In genomic region chr17:80323658-80324057, GRCm38 (mm10) we compare ENCODE assay signal across 15 mouse cellular contexts. TPM values are rescaled to one million over a fixed set of nuclear protein-coding genes. Genes with fewer than 3 reads are reported as not detected.
DNase-seq lines count a peak whose midpoint lies in the region; ATAC-seq lines count a peak whose summit lies in the region.
"Had no signal": no experiment of that assay in that cellular context is flagged by ENCODE, and none has a peak within 500 bp of the region (broad histone marks: within the 10 kb centered on the region; RNA-seq: fewer than 3 reads in every experiment).

No protein-coding gene starts in this region.

- peak; percentile 36 for DNase-seq in adrenal gland, postnatal 14 days
- no peak for DNase-seq in adrenal gland, adult 18-20 months (ENCODE audit: low spot score in 2 of 2)
- peak; percentile 61 for DNase-seq in thymus, postnatal 0 days (ENCODE audit: low spot score)
- DNase-seq in thymus, adult 18-20 months, result no peak
- no peak for DNase-seq in right cerebral cortex, postnatal 25 days
- no peak for DNase-seq in gastrocnemius, adult 8-10 months (ENCODE audit: low spot score in 2 of 2)
- DNase-seq in kidney, adult 8-10 months, result no peak
- DNase-seq: cerebellum, adult 11 months; lung, embryonic 14.5 days had no signal

- ATAC-seq in megakaryocyte progenitor cell, adult 5-6 weeks (replicated peaks; ENCODE audit: poor library complexity), result peak; percentile 82
- ATAC-seq: intestine, embryonic 15.5 days had no signal

RNA-seq across cellular contexts. Expression of gene Arhgef33, which starts 16.5 kb away (rescaled TPM):
- total RNA-seq in adrenal gland, postnatal 14 days (2021), result 1.1 and 2.0 TPM in 2 replicates
- total RNA-seq in adrenal gland, adult 18-20 months (2021), result 1 to 10 TPM in 1 of 2 experiments, under 1 TPM in 1; 0.38 to 1.1 TPM
- polyA plus RNA-seq in thymus, postnatal 0 days (2015; fragmentation: Nextera tagmentation; extraction: Ambion mirVana), result 1.4 and 1.5 TPM in 2 replicates
- 0.35 TPM in 1 of 2 replicates, not detected in the other for total RNA-seq in megakaryocyte progenitor cell, adult 5-6 weeks (2015)
- total RNA-seq in megakaryocyte progenitor cell, adult 5-6 weeks (2017), result 1.7 TPM in 1 of 2 replicates, not detected in the other
- not detected for total RNA-seq in gastrocnemius, adult 8-10 months (2022)

RNA-seq across cellular contexts. Expression of gene Dhx57, which starts 33.4 kb away (rescaled TPM):
- 12.9 and 16.9 TPM in 2 replicates for total RNA-seq in adrenal gland, postnatal 14 days (2021)
- 10 to 100 TPM in 1 of 2 experiments, 1 to 10 TPM in 1; 9.3 to 11.0 TPM for total RNA-seq in adrenal gland, adult 18-20 months (2021)
- 8.5 and 9.5 TPM in 2 replicates for polyA plus RNA-seq in thymus, postnatal 0 days (2015; fragmentation: Nextera tagmentation; extraction: Ambion mirVana)
- total RNA-seq in megakaryocyte progenitor cell, adult 5-6 weeks (2015), result 9.2 and 11.3 TPM in 2 replicates
- total RNA-seq in megakaryocyte progenitor cell, adult 5-6 weeks (2017), result 10.2 and 15.3 TPM in 2 replicates
- 10 to 100 TPM in 1 of 4 experiments, 1 to 10 TPM in 3; 6.8 to 10.0 (median 7.6) TPM for total RNA-seq in gastrocnemius, adult 8-10 months (2022)

RNA-seq across cellular contexts. Expression of gene Morn2, which starts 33.7 kb away (rescaled TPM):
- 12.7 and 17.2 TPM in 2 replicates for total RNA-seq in adrenal gland, postnatal 14 days (2021)
- total RNA-seq in adrenal gland, adult 18-20 months (2021), result 10 to 100 TPM; 16.8 to 22.0 TPM
- polyA plus RNA-seq in thymus, postnatal 0 days (2015; fragmentation: Nextera tagmentation; extraction: Ambion mirVana), result 14.8 and 17.6 TPM in 2 replicates
- 8.9 and 13.4 TPM in 2 replicates for total RNA-seq in megakaryocyte progenitor cell, adult 5-6 weeks (2015)
- total RNA-seq in megakaryocyte progenitor cell, adult 5-6 weeks (2017), result 7.1 and 14.9 TPM in 2 replicates
- 1 to 10 TPM; 5.5 to 9.6 (median 7.1) TPM for total RNA-seq in gastrocnemius, adult 8-10 months (2022)
- total RNA-seq: monocyte, adult 5-6 weeks had no signal

RNA-seq across cellular contexts. Expression of gene Gm10190, which starts 49.7 kb away (rescaled TPM):
- total RNA-seq in adrenal gland, postnatal 14 days (2021), result 1.4 TPM in 1 of 2 replicates, not detected in the other
- total RNA-seq in adrenal gland, adult 18-20 months (2021), result not detected
- 1.5 and 1.6 TPM in 2 replicates for polyA plus RNA-seq in thymus, postnatal 0 days (2015; fragmentation: Nextera tagmentation; extraction: Ambion mirVana)
- total RNA-seq in megakaryocyte progenitor cell, adult 5-6 weeks (2015), result not detected in 2 replicates
- not detected in 2 replicates for total RNA-seq in megakaryocyte progenitor cell, adult 5-6 weeks (2017)
- total RNA-seq in gastrocnemius, adult 8-10 months (2022), result not detected
- total RNA-seq: MEL; monocyte, adult 5-6 weeks had no signal
- polyA plus RNA-seq: cortical plate, adult 2 months; hindbrain, embryonic 10.5 days had no signal

Comparison
In these comparisons a context has a peak if more than half of its experiments do, and no peak if none do; other contexts are left out.
1. DNase-seq: peak in adrenal gland, postnatal 14 days (single experiment) and thymus, postnatal 0 days (single experiment); none in adrenal gland, adult 18-20 months (0 of 2), thymus, adult 18-20 months (0 of 2), right cerebral cortex, postnatal 25 days (single experiment), gastrocnemius, adult 8-10 months (0 of 2) and kidney, adult 8-10 months (0 of 2).